Mouse (Mus musculus) bone marrow, adult 2 months (tissue): ENCODE results near the gene Pcsk5. TPM values are rescaled to one million over a fixed set of nuclear protein-coding genes. Genes with fewer than 3 reads are reported as not detected.

Experiments
- H3K27ac ChIP-seq: fragments of 200-500 bp; 2 replicates; pipeline ENCODE4 v1.5.1; 2012; ENCODE audit warnings: low read depth, mild to moderate bottlenecking, control low read depth, inconsistent platforms, low read length; ENCODE audit not compliant: control insufficient read depth, poor library complexity, insufficient read depth
- H3K4me1 ChIP-seq: fragments of 200-500 bp; 2 replicates; pipeline ENCODE4 v1.6.1; 2011; ENCODE audit warnings: low read length; ENCODE audit not compliant: control insufficient read depth, insufficient read depth
- H3K4me3 ChIP-seq: fragments of 200-500 bp; replicated peaks from 2 replicates; pipeline ENCODE3; 2011; ENCODE audit warnings: mild to moderate bottlenecking, low read depth, low read length, control low read depth; ENCODE audit not compliant: control insufficient read depth
- CTCF ChIP-seq: fragments of 200-500 bp; IDR thresholded peaks from 2 replicates; pipeline ENCODE4 v1.5.1; 2011; ENCODE audit warnings: low read length, control low read depth; ENCODE audit not compliant: control insufficient read depth, insufficient read depth
- POLR2A ChIP-seq: fragments of 200-500 bp; IDR thresholded peaks from 2 replicates; pipeline ENCODE4 v1.6.1; 2011; ENCODE audit warnings: low read depth, mild to moderate bottlenecking, control low read depth, low read length, borderline replicate concordance; ENCODE audit not compliant: control insufficient read depth
- WGBS: fragments of 180-500 bp; shearing (Covaris S2); methylation state at CpG from one replicate; pipeline ENCODE4 v1.1.7; 2018; 5-methylcytosine and 5-hydroxymethylcytosine counted together
- polyA plus RNA-seq: library from polyadenylated mRNA; stranded (reverse); fragments of >200 nt; gene quantifications from 2 replicates; pipeline ENCODE4 v1.2.4, GENCODE M21; 2011; ENCODE audit warnings: low replicate concordance; ENCODE audit not compliant: missing spikeins, insufficient read depth, insufficient read length

Gene Pcsk5
- polyA plus RNA-seq, 1 experiment: 0.90 TPM

DNA sequence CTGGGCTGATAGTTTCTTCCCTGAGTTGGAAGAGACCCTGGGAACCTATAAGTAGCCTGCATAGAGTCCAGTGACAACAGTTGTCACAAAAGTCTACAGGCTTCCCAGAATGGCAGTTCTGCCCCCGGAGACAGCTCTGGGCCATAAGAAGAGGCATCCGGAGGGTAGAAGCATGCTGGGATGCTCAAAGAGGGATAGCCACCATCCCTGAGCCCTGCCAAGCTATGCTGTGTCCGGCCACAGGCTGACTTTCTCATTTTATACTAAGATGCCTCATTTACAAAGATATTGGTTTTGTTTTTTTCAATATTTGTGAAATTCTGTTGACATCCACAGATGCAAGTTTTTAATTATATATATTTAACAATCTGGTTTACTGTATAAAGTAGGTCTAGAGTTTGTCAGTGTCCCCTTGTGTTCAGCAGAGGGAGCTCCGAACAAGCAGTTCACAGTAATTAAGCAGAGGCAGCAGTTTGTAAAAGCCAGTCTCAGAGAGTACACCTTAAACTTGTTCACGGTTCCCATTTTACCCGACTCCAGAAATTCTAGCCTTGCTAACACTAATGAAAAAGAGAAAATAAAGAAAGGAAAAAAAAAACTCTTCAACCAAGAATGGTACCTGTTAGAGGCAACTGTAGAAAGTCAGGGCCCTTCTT, 369.7 kb downstream of the Pcsk5 start:
- 47% methylated on average over 6 of the region's 6 CpGs for WGBS
- Histone ChIP-seq H3K27ac (no peak overlapping the region), H3K4me3 (no peak overlapping the region), H3K4me1 (no peaks in the 10 kb centered on the region)
- TF ChIP-seq POLR2A (no peak), CTCF (no peak)

DNA sequence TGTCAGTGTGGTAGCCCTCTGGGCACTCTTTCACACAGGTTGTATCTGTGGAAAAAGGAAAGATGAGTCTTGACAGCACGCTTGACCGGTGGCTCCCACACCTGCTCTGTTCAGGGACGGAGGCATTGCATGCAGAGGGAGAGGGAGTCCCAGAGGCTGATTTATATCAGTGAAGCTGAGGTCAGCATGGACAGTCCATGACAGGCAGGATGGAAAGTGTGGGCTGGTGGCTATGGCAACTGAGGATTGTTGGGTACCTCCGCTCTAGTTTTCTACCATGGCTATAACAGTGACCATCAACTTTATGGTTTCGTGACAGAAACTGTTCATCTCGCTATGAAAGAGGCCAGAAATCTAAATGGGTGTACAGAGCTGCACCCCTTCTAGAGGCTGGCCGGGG, 385.4 kb downstream of the Pcsk5 start:
- Histone ChIP-seq H3K4me1 (no peaks in the 10 kb centered on the region), H3K4me3 (no peak overlapping the region), H3K27ac (no peak overlapping the region)
- TF ChIP-seq POLR2A (no peak), CTCF (no peak)
- WGBS: 80% methylated on average over 7 of the region's 7 CpGs

DNA sequence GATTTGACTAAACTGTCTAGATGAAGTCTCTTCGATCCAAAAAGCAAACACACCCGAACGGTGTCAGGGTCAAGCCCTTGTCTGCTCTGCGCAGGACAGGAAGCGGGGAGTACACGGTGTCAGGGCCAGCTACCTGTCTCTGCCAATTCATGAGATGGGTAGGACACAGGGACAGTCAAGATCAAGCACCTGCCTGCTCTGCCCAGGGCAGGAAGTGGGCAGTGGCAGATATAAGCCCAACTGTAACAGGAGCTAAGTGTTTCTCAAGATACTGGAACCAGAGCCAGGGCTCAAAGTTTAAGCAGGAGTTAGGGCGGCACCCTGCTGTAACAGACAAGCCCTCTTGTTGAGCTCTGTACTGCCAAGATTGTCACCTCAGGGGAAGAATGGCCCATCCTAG, 393.9 kb downstream of the Pcsk5 start:
- no peak overlapping the region for H3K27ac ChIP-seq
- H3K4me3 ChIP-seq: no peak overlapping the region
- H3K4me1 ChIP-seq: no peaks in the 10 kb centered on the region
- WGBS: 76% methylated on average over 7 of the region's 7 CpGs
- TF ChIP-seq CTCF (no peak), POLR2A (no peak)

DNA sequence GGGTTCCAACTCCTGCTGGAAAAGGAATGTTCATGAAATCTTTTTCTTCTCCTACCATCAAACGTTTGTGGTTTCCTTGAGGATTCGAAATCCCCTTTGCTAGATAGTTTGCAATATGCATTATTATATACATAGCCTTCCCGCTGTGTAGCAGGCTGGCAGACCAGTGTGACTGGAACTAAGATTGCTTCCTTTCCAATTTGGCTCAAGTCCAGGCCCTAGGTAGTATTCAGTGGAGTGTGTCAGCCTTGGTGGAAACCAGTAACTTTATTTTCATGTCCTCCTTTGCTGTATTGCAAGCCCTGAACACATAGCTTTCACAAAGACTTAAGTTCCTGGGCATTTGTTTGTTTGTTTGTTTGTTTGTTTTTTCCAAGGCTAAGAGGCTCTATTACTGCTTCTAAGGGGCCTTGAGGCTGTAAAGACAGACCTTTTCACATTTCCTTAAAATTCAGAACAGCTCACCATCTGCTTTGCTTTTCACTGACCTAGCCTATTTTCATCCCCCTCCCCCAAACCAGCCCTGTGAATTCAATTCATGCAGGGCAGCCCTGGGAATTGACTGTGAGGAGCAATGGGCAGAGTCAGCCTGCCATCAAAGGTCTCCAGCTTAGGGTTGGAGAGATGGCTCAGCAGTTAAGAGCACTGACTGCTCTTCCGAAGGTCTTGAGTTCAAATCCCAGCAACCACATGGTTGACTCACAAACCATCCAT, 397.8 kb downstream of the Pcsk5 start:
- TF ChIP-seq POLR2A: no peak
- no peak for TF ChIP-seq CTCF
- no peaks in the 10 kb centered on the region for H3K4me1 ChIP-seq
- H3K4me3 ChIP-seq: no peak overlapping the region
- WGBS: 47% methylated on average over 4 of the region's 4 CpGs
- H3K27ac ChIP-seq: no peak overlapping the region

DNA sequence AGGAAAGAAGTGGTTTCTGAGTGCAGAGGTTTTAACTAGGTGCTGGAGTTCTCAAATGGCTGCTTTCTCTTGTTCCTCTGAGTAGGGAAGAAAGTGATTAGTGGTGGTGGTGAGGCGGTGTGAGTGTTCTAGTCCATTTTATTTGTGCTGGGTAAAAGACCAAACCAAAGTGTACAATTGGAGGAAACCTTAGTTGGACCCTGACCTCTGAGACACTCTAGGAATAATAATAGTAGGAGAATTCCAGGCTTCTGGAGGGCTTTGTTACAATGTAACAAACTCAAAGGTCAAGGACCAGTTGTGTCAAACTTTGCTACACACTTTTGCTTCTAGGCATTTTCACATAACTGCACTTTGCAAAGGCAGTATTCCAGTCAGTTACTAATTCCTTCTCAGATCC, 400.8 kb downstream of the Pcsk5 start:
- Histone ChIP-seq H3K4me3 (no peak overlapping the region), H3K27ac (no peak overlapping the region), H3K4me1 (no peaks in the 10 kb centered on the region)
- 85% methylated on average over 1 of the region's 1 CpGs for WGBS
- no peak for TF ChIP-seq POLR2A
- TF ChIP-seq CTCF: no peak

DNA sequence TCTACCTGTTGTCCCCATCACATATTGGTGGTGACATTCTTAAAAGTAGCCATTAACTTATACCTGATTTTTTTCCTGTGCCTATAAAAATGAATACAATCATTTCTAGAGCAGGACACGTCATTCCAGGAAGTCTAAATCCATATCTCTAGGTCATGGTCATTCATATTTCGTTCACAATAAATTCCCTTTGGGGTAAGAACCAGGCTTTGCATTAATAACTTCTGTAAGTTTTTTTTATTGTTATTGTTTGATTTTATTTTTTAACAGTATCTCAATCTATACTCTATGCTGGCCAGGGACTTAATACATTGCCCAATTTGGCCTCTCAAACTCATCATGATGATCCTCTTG, 408.9 kb downstream of the Pcsk5 start:
- H3K4me3 ChIP-seq: no peak overlapping the region
- no peaks in the 10 kb centered on the region for H3K4me1 ChIP-seq
- TF ChIP-seq POLR2A (no peak), CTCF (no peak)
- 66% methylated on average over 2 of the region's 2 CpGs for WGBS
- no peak overlapping the region for H3K27ac ChIP-seq

DNA sequence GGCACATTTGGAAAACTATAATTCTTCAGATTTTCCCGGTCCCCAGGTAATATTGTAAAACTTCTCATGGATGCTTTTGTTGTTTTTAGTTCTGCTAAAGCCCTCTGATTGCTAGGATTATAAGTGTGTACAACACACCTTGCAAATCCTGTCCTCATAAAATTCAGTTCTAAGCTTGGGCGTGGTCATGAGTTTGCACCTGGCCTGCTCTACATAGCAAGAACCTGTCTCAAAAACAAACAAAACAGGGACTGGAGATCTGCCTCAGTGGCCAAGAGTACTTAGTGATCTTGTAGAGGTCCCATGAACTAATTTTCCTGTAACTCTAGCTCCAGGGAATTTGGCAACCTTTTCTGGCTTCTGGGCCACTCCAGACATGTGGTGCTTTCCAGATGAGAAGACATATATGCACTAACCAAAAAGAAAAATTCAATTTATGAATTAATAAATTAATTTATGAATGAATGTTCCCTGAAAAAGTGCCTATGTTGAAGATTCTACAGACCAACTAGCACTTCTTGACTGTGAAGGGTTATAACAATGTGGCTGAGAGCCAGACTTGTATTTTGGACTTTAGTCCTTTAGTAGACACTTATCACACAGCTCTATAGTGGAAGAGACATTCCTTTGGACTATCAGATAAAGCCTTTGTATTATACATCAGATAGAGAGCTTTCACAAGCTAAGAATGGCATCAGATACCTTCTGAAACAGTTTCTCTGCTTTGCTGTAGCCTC, 409.4 kb downstream of the Pcsk5 start:
- 81% methylated on average over 2 of the region's 2 CpGs for WGBS
- no peak for TF ChIP-seq CTCF
- TF ChIP-seq POLR2A: no peak
- H3K4me1 ChIP-seq: no peaks in the 10 kb centered on the region

DNA sequence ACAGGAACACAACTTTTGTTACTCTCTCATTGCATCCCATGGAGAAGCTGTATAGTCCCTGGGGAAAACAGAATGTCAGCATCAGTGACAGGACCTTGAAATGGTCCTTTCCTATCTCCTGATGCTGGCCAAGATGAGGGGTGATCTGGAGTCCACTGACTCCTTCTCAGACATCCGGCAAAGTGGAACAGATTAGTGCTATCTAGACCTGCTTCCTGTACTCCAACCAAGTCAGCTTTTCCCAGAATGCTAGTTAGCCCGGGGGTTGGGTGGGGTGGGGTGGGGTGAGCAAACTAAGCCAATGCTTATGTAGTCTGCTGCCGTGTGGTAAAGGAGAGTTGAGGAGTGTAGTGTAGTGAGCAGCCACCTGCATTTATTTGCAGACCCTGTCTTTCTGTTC, 414.1 kb downstream of the Pcsk5 start:
- no peak overlapping the region for H3K27ac ChIP-seq
- no peak overlapping the region for H3K4me3 ChIP-seq
- 63% methylated on average over 3 of the region's 3 CpGs for WGBS
- TF ChIP-seq POLR2A (no peak), CTCF (no peak)
- no peaks in the 10 kb centered on the region for H3K4me1 ChIP-seq

More for the DNA sequence above, 409.4 kb downstream of the Pcsk5 start:
- Histone ChIP-seq H3K27ac (no peak overlapping the region), H3K4me3 (no peak overlapping the region)
